Mouse (Mus musculus) neural tube, embryonic 10.5 days (tissue): ENCODE data around the gene Rad9b.

Experiments
- DNase-seq: peaks from one replicate; pipeline ENCODE4 v3.0.0-alpha.2; 2017; ENCODE audit warnings: low spot score; ENCODE audit errors: extremely low spot score

Gene Rad9b

DNA sequence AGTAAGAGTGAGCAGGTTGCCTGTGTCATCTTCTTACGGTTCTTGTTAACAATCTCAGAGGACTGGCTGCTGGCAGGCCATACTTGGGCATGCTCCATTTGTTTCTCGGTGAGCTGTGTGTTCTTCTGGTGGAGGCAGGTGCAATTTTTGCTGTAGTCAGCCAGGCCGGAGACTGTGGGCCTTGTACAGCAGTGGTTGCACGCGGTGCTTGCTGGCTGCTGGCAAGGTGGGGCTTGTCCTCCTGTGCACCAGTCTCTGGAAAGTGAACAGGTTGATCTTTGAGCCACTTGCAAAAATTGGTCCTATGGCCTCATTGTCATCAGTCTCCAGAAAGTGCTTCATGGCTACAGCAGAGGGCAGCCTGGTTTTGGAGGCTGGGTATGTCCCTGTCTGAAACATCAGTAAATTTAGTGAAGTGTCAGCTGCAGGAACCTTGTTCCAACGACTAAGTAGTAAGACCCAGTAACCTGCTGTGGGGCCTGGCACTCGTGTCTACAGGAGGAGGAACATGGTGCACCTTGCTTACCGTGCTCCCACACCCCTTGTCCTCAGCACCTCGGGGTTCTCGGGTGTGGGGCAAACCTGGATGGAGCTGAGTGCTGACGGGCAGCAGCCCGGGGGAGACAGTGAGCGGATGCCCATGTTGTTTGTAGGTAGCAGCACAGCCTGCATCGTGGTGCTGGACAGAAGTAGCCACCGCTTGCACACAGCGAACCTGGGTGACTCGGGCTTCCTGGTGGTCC lies 40.9 kb downstream of the Rad9b start:
- no peak for DNase-seq

DNA sequence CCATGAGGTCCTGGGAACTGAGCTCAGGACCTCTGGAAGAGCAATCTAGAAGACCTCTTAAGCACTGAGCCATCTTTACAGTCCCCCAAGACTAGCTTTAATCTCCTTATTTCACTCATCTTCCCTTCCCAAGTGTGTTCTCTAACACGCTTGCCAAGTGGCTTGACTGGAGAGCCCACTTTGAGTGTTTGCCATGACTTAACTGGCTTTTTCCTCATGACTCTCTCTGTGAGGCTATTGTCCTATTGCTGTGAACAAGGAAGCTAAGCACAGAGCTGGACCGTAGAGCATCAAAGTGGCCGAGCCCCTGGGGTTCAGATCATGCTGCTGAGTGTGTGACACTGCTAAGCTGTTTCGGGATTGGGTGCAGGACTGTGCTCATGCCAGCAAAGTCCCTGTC lies 41.7 kb downstream of the Rad9b start:
- no peak for DNase-seq

DNA sequence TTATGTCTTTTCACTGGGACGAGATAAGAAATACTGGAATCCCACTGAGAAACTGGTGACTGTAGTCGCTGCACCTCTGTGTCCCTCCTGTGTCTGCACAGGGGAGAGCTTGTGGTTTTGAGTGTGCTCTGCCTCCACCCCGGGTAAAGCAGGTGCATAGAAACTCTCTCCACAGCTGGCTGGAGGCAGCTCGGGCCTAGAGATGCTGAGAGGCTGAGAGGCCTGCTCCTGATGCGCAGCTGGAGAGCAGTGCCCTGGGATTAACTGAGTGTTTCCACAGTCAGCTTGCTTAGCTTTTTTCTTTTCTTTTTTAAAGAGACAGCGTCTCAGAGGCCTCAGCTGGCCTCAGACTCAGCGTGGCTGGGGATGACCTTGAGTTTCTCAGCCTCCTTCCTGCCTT lies 42.3 kb downstream of the Rad9b start:
- DNase-seq: no peak

DNA sequence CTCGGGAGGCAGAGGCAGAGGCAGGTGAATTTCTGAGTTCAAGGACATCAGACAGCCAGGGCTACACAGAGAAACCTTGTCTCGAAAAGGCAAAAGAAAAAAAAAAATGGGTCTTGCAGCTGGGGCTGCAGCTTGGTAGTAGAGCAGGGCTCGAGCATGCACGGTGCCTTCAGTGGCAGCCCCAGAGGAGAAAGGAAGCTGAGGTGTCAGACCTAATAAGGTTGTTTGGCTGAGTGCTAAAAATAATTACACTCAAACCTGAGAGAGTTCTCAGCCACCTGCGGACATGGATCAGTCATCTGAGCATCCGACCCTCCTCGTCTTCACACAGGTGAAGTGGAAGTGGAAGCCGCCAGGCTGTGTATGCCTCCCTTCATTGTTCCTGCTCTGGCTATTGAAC lies 43.3 kb downstream of the Rad9b start:
- DNase-seq: no peak

DNA sequence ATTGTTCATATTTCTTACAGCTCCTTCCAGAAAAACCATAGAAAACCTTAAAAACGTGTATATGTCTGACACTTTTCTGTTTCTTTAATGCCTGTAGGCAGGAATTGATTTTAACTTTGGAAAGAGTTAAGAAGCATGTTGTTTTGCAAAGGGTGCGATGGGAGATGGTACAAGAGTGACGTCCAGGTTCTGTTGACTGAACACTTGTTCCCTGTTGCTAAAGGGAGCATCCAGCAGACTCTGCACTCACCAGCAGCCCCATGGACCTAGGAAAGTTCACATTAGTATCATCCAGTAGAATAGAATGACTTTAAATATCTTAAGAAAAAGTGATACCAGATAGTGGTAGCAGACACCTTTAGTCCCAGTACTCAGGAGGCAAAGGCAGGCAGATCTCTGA lies 47.5 kb downstream of the Rad9b start:
- no peak for DNase-seq

DNA sequence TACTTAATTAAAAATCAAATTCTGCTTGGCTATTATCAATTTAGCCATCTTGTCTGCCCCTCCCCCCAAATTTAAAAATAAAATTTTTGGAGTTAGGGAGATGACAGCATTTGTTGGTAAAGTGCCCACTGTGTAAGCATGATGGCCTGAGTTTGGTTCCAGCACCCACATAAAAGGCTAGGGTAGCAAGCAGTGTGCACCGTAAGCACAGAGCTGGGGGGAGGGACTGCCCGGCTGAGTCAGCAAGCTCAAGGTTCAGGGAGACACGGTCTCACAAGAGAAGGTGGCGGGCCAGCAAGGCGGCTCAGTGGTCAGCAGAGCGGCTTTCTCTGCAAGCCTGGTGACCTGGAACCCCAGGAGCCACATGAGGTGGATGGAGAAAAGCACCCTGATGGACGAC lies 48.6 kb downstream of the Rad9b start:
- no peak for DNase-seq

DNA sequence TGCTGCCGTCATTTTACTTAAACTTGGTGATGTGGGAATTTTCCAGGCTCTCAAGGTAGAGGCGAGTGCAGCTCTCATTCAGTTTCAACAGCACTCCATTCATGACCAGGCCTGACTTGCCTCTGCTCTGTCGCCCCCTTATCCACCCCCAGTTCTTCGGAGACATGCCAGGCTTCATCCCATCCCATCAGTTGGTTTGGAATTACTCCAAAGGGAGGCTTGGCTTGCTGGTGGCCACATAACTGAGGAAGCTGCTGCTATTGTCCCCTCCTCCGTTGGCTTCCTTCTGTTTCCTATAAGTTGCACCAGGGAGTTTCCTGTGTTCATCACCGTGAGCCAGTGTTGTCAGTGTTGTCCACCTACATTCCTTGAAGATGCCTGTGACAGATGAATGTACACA lies 49.5 kb downstream of the Rad9b start:
- no peak for DNase-seq

DNA sequence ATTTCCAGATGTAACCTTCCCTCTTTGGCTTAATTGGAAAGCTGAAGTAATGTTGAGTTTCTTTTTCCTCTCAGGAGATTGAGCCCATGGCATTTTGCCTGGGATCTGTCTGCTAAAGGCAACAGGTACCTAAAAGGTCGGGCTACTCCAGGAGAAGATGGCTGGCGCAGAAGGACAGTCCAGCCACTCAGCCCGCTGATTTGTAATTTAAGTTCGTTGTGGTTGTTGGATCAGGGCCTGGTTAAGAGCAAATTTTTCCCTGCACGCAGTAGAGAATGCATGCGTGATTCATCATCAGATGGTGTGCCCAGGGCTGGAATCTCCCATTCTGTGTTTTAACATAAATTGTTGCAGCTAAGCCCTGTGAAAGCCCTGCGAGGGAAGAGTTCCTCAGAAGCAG lies 50.1 kb downstream of the Rad9b start:
- DNase-seq: no peak

DNA sequence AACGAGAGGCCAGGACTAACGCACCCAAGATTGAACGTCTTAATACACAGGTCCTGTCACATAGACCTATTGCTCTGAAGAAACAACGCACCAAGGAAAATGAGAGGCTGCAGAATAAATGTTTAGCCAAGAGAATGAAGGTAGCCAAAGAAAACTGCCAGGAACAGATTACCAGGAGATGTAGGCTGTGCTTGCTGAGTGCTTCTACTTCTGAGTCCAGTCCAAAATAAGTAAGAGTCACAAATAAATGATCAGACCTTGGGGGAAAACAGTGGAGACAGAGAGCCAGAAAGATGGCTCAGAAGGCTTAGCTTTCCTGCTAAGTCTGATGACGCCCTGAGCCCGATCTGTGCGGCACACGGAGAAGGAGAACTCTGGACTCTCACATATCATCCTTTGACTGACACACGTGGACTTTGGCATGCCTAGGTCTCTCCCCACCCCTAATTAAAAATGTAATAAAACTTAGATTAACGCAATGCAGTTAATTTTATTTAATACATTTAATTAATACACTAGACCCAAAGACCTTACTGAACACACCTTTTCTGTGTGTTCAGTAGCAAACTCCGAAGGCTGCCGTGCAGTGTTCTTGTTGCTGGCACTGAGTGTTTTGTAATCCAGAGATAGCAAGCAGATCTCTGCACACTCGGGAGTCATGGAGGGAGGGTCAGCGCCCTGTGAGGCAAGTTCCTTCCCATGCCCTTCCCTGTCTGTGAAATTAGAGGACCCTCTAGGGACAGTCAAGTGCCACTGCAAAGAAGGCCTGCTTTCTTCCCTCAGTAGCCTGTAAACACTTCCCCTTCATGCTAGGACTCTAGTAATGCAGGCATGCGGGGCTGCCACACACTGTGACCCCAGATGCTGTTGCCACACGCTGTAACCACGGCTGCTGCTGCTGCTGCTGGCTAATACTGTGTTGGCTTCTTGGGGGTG lies 51.0 kb downstream of the Rad9b start:
- no peak for DNase-seq

DNA sequence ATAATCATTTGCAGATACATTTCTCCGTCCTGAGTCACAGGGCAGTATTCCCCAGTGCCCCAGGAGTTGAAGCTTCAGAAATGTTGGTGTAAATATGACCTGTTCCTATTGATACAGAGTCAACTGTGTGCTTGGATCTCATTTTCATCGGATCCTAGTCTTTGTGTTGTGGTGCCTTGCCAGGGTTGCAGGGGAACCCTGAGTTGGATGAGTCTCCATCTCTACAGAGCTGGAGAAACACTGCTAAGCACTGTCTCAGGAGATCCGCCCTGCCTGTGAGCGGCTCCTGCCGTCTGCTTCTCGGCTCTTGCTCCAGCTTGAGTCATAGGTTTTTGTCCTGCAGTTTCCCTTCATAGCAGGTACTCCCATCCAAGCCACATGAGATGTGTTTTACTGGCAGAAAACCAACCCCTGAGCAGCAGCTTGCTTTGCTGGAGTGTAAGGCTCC lies 53.9 kb downstream of the Rad9b start:
- DNase-seq: no peak

DNA sequence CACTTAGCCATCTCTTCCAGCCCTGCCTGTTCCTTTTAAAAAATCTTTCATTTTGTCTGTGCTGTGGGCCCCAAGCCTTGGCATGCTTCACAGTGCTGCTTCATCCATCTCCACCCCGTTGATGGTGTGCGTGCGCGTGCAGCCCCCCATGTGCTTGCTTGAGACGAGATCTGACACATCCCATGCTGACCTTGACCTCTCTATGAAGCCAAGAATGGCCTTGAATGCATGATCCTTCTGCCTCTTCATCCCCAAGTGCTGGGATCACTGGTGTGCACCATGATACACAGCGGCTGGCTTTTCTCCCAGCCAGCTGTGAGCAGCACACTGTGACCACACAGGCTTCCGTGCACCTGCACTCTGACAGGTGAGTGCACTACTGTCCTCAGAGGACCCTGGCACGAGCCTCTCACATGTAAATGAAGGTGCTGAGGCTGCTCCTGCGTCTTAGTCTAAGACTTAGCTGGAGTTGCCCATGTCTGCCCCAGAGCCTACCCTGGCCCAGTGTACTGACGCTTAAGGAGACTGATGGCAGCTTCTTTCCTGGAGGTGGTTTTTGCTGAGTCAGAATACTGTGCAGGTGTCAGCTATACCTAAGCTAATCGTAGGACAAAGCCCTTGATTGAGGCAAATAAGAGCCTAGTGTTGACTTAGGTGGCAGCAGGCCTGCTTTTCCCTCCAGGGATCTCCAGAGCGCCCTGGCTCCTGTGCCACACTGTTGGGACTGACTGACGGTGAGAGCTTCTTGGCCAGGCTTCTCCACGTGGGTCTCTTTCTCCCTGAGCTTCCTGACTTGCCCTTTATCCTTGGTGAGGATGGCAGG lies 58.7 kb downstream of the Rad9b start:
- no peak for DNase-seq

DNA sequence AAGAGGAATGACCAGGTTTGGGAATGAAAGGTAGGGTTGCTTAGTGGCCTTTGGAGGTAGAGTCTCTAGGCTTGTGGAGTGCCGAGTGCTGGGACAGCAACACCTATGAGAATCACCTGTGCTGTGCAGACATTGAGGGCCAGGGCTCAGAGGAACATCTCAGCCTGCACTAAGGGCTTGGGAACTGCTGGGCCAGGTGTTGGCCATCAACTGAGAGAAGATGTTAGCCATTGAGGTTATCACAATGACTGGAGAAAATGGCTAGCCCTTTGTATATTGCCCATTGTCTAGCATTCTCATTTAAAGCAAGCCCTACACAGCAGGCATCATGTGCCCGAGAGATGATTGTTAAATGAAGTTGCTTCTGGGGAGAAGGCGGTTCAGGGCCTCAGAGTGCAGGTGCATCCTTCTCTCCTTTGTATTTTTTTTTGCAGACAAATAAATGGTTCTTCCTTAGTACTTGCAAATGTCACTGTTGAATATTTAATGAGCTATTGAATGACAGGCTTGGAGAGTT lies 59.8 kb downstream of the Rad9b start:
- DNase-seq: no peak

DNA sequence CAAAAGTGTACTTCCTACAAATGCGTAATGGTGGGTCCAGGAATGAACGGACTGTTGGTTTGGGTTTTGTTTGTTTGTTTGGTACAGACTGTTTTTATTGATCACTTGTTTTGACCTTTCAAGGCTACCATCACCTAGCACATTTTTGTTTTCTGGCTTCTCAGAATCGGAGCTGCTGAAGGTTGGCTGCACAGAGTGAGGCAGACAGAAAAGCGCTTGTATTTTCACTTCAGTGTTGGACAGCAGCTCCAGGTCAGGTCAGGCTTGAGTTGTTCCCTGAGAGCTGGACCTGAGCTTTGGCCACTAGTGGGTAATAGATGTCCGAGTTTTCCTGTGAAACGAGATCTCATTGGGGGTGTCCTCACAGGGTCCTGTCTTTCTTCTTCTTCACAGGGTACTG lies 60.9 kb downstream of the Rad9b start:
- no peak for DNase-seq

DNA sequence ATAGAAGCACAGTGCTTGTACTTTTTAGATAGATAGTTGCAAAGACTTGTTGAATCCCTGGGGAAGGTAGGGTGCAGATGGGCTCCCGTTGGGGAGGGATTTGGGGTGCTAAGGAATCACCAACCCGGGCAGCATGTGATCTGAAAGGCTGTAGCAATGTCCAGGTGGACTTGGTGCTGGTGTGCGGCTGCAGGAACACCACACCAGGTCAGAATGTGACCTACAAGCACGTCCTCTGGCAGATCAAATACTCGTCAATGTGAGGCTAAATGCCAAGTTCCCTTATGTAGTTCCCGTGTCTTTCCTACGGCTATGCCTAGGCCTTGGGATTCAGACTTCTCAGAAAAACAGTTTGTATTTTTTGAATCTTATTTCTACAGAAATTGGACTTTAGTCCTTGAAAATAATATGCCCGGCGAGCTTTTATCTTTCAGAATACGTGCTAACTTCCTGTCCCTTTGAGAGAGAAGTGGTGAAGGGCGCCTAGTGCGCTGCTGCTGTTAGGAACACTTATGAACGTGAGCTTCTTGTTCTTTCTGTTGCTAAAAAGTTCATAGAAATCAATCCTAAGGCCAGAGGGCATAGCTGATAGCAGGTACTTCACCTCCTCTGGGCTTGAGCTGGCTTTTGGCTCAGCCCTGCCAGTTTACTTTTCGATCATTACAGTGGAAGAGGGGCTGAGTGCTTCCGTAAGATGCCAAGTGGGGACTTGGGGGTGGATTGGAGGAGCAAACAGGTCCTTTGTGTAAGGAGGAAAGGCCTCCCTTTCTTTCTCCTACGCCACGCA lies 62.3 kb downstream of the Rad9b start:
- no peak for DNase-seq

DNA sequence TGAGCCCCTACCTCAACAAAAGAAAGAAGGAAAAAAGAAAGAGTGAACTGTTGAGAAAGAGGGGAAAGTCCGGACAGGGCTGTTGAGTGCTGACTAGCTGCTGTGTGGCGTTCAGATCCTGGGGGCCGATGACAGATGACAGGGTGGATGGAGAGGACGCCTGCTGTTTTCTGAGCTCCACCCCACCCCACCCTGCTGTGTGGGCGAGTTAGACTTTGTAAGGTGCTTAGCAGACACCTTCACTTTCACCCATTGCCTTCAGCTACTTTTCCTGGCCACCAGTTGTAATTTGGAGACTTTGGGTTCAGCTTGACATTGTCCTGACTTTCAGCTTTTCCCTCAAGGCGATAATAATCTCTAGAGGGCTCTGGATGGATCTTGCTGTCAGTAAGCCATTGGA lies 62.9 kb downstream of the Rad9b start:
- DNase-seq: no peak

DNA sequence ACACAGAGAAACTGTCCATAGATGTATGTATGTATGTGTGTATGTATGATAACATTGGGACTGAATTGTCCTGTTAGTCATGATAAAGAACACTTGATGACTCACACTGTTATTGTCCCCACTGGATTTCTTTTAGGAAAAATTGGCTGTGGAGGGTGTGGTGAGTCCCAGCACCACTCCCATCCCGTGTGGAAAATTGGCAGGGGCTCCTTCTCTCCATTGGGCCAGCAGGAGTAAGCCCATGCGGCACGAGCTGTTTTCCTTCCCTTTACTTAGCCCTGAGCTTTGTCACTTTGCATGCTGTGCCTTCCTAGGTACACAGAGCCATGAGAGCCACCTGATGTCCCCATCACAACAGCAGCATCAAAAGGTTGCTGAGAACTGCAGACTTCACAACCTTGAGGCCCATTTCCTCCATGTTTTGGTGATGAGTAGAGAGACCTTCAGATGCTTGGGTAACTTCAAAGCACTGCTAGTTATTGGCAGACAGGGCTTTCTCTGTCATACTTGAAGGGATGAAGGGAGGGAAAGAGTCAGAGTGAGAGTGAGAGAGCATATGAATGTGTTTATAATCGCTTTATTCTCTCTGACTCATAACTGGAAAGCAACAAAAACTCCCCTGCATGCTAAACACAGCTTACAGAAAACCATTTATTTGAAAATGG lies 65.8 kb downstream of the Rad9b start:
- no peak for DNase-seq

DNA sequence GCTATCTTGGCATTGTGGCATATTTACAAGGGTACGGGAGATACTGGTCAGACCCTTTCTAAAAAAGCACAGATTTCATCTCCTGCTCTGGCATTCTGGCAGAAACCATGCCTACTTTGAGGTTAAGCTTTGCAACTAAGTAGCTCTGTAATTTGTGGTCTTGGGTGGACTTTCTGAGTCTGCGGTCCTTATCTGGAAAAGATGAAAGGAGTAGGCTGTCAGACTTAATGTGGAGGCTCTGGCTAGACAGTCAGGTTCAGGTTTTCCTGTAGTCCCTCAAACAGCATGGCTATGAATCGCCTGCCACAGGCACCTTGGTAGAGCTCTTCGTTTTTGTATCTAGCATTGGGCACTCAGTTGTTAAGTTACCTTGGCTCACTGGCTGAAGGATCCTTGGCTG lies 67.0 kb downstream of the Rad9b start:
- no peak for DNase-seq

DNA sequence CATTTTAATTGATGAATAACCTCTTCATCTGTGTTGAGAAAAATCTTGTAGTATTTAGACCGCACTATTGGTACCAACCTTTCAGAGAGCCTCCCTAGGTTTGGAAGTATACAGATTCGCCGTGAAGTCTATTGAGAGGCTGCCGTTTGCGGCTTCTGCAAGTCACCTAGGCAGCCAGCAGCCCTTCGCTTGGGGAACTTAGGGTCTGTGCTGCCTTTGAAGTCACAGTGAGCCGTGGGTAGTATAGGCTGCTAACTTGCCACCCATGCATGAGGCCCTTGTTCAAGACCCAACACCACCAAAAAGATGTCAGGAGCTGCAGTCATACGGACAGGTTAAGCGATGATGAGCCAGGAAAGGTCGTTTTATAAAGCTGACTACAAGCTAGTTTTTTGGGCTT lies 67.8 kb downstream of the Rad9b start:
- no peak for DNase-seq

DNA sequence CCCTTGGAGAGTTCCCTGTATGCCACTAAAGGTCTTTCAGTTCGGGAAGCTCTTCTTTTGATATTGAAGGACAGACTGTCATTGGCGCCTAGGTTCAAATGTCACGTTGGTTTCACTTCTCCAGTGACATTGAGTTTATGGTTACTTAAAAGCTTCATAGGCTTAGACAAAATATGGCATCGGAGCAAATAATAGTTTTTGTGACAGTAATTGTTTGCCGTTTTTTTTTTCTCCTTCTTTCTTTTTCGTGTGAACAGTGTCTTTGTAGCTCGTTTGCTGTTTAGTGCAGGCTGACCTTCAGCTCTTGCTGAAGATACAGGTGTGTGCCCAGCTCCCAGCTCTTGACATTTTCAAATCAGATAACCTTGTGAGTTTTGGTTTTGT lies 68.3 kb downstream of the Rad9b start:
- no peak for DNase-seq

DNA sequence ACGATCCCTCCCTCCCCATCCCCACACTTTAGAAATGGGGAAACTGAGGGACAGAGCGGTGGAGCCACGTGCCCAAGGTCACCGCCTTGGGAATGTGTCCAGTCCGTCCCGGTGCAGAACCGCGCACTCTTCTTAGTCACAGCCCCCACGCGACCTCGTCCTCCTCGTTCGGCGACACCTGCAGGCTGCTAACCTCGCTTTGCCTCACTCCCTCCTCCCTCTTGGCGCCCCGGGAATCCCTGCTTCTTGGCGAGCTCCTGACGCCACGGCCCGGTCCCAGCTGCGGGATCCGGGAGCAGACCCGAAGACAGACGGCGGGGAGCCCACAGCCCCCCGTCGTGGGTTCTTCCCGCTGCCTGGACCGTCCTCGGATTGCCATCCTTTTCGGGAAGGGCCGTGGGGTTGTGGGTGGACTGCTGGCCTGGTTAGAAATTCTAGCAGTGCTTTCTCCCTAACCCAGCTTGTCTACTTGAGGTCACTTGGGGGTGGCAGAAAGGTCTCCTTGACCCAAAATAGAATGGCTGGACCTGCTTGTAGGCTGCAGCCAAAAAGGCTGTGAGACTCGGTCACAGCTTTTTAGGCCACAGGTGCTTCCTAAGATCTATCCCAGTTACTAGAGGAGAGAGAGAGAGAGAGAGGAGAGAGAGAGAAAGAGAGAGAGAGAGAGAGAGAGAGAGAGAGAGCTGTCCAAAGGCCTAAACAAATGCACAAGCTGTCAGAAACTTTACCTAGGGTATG lies 68.8 kb downstream of the Rad9b start:
- DNase-seq: no peak
